Mouse (Mus musculus) kidney, embryonic 15.5 days (tissue): ENCODE measurements around the gene Gm3402. TPM values are rescaled to one million over a fixed set of nuclear protein-coding genes. Genes with fewer than 3 reads are reported as not detected.
"Not testable (repeated sequence)": the region's sequence is repeated elsewhere in the genome, so short reads cannot be mapped to it uniquely, and the experiment has no call there.

Experiments used
- ATAC-seq: fragments of 200-750 bp; cut with Nextera tagmentation; replicated peaks from 2 replicates; pipeline ENCODE4 v1.8.0; 2017; ENCODE audit warnings: moderate TSS enrichment; ENCODE audit not compliant: low FRiP score
- H3K27ac ChIP-seq: fragments of 300-500 bp; sonication (generic); 2 replicates; pipeline ENCODE4 v1.5.1; 2015; ENCODE audit warnings: mild to moderate bottlenecking, inconsistent platforms
- H3K27me3 ChIP-seq: fragments of 300-500 bp; sonication (generic); 2 replicates; pipeline ENCODE4 v1.6.1; 2015; ENCODE audit warnings: inconsistent platforms
- H3K36me3 ChIP-seq: fragments of 300-500 bp; sonication (generic); 2 replicates; pipeline ENCODE4 v1.6.1; 2015; ENCODE audit warnings: inconsistent platforms
- H3K4me1 ChIP-seq: fragments of 300-500 bp; sonication (generic); 2 replicates; pipeline ENCODE4 v1.6.1; 2015; ENCODE audit warnings: inconsistent platforms
- H3K4me2 ChIP-seq: fragments of 300-500 bp; sonication (generic); 2 replicates; pipeline ENCODE4 v1.6.1; 2015; ENCODE audit warnings: moderate library complexity, mild to moderate bottlenecking, inconsistent platforms
- H3K4me3 ChIP-seq: fragments of 300-500 bp; sonication (generic); replicated peaks from 2 replicates; pipeline ENCODE4 v1.5.1; 2015; ENCODE audit warnings: mild to moderate bottlenecking, inconsistent platforms
- H3K9ac ChIP-seq: fragments of 300-500 bp; sonication (generic); 2 replicates; pipeline ENCODE4 v1.6.1; 2015; ENCODE audit warnings: mild to moderate bottlenecking, inconsistent platforms
- H3K9me3 ChIP-seq: fragments of 300-500 bp; sonication (generic); replicated peaks from 2 replicates; pipeline ENCODE4 v1.6.1; 2016; ENCODE audit warnings: inconsistent platforms
- WGBS: fragments of 180-500 bp; shearing (Covaris S2); methylation state at CpG from one replicate; pipeline ENCODE4 v1.1.7; 2015; ENCODE audit warnings: mixed read lengths; 5-methylcytosine and 5-hydroxymethylcytosine counted together
- polyA plus RNA-seq: library from polyadenylated mRNA; unstranded; fragments of >200 nt; fragmentation: Nextera tagmentation; extraction: Ambion mirVana; gene quantifications from 2 replicates; pipeline ENCODE4 v1.2.1, GENCODE M21; 2015

Gm3402 gene
- polyA plus RNA-seq, result not detected in 2 replicates

DNA sequence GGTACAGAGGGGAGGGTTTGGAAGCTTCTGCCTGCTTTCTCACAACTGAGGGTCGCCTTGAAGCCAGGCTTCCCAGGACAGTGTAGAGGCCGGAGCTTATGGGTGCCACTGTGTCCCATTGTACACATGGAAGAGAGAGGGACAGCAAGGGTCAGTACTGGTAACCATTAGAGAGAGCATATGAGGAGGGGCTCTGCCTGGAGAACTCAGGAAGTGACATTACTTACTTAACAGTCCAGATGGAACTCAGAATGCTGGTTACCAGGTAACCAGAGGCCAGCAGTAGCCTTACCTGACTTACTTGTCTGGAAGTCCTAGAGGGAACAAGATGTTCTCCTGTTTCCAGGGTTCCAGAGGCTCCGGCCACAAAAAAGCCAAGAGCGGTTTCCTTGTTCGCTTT is at the start of gene Gm3402:
Gm3402 (plus strand) TSS at position 301 of the 400 bp plus-strand sequence.
- H3K4me3 ChIP-seq, H3K4me2 ChIP-seq, H3K27ac ChIP-seq, H3K9ac ChIP-seq, ATAC-seq, H3K4me1 ChIP-seq, H3K36me3 ChIP-seq, H3K9me3 ChIP-seq, H3K27me3 ChIP-seq: not testable (repeated sequence)
- no CpG with 5 or more reads among the region's 5 CpGs for WGBS

DNA sequence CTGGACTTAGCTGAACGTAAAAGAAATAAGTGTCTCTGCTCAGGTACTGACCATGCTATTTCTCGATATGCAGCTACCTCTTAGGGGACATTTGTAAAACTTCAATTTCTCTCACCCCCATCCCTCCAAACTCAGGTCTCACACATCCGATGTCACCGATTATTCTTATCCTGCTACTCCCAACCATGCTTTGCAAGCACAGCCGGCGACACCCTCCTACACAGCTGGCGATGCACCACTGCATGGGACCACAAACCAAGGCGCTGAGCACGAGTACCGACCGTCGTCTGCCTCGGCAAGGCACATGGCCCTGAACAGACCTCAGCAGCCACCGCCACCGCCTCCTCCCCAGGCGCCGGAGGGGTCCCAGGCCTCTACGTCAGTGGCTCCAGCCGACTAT is 47.3 kb upstream of the Gm3402 start:
- H3K9me3 ChIP-seq, result no peaks in the 10 kb centered on the region
- no peaks in the 10 kb centered on the region for H3K4me1 ChIP-seq
- no peak overlapping the region for H3K4me3 ChIP-seq
- no peak overlapping the region for H3K4me2 ChIP-seq
- WGBS, result 89% methylated on average over 19 of the region's 19 CpGs
- H3K9ac ChIP-seq, result no peak overlapping the region
- H3K36me3 ChIP-seq, result no peaks in the 10 kb centered on the region
- H3K27ac ChIP-seq, result no peak overlapping the region
- no peaks in the 10 kb centered on the region for H3K27me3 ChIP-seq
- no peak for ATAC-seq

DNA sequence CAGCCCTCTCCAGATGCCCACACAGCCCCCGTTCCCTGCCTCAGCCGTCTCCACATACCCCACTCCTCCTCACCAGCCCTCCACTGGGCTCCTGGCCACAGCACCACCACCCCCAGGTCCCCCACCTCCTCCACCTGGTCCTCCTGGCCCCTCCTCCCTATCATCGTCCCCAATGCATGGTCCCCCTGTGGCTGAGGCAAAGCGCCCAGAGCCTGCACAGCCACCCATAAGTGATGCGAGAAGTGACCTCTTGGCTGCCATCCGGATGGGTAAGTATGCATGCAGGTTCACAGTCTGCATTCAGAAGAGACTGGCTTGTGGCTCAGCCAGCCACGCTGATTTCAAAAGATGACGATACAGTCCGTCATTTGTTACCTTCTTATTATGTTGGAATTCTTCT is 45.6 kb upstream of the Gm3402 start:
- no peaks in the 10 kb centered on the region for H3K27me3 ChIP-seq
- H3K9ac ChIP-seq, result no peak overlapping the region
- H3K4me2 ChIP-seq, result no peak overlapping the region
- no peaks in the 10 kb centered on the region for H3K9me3 ChIP-seq
- no peaks in the 10 kb centered on the region for H3K36me3 ChIP-seq
- no peak overlapping the region for H3K4me3 ChIP-seq
- H3K27ac ChIP-seq, result no peak overlapping the region
- ATAC-seq, result no peak
- WGBS, result 88% methylated on average over 9 of the region's 9 CpGs
- no peaks in the 10 kb centered on the region for H3K4me1 ChIP-seq

DNA sequence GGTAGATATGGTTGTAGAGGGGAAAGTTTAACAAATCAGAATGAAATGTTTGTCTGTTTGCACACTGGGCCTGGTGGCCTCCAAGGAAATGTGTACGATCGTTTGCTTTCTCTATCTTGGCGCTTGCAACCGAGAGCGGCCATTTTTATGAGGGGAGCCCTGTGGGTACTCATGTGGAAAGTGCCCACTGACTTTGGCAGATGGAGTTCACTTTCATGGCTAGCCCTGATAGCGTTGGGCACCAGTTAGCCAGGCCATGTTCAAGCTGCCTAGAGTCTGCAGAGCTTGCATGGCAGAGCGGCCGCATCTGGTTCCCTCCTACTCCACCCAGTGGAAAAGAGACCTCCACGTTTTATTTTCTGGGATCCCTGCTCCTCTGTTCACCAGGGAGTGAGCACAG is 43.1 kb upstream of the Gm3402 start:
- Histone ChIP-seq H3K4me3 (no peak overlapping the region), H3K36me3 (no peaks in the 10 kb centered on the region), H3K9me3 (no peaks in the 10 kb centered on the region), H3K27me3 (no peaks in the 10 kb centered on the region), H3K4me1 (no peaks in the 10 kb centered on the region), H3K27ac (no peak overlapping the region), H3K4me2 (no peak overlapping the region), H3K9ac (no peak overlapping the region)
- WGBS, result 83% methylated on average over 9 of the region's 9 CpGs
- ATAC-seq, result 0 out of 2 replicates have a peak, but pooled peaks have one; percentile 18

DNA sequence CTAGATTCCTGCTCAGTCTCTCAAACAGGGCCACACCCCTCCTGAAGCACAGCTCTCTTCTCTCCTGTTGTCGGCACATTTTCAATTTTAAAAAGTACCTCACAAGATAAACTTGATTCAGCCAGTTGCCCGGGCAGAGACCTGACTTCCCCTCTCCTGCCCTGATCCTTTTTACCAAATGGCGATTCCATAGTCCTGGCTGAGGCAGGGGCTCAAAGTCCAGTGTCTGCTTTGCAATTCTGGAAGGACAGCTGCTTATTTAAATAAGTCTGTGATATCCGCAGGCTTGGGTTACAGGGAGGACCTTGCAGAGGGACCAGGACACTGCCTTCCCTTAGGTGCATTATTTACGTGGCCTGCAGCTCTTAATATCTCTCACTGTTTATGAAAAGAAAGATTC is 42.6 kb upstream of the Gm3402 start:
- Histone ChIP-seq H3K27ac (no peak overlapping the region), H3K36me3 (no peaks in the 10 kb centered on the region), H3K4me2 (no peak overlapping the region), H3K4me3 (no peak overlapping the region), H3K9ac (no peak overlapping the region), H3K27me3 (no peaks in the 10 kb centered on the region), H3K4me1 (no peaks in the 10 kb centered on the region), H3K9me3 (no peaks in the 10 kb centered on the region)
- 79% methylated on average over 5 of the region's 5 CpGs for WGBS
- ATAC-seq, result no peak

DNA sequence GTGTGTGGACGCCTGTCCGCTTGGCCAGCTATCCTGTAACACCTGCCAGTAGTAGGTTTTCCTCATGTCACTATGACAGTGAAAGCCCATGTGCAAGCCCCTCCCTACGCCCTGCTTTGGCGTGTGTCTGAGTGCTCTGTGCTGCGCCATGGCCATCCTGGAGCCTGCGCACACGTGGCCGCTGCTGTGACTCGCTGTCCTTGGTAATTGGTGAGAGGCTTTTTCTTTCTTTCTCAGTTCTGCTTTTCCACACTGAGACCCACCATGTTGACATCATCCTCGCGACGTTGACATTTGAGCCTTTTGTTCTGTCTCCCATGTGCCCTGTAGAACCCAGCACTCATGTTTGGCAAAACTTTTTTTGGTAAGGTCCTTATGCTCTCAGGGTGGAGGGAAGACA is 42.1 kb upstream of the Gm3402 start:
- Histone ChIP-seq H3K4me2 (no peak overlapping the region), H3K4me1 (no peaks in the 10 kb centered on the region), H3K27me3 (no peaks in the 10 kb centered on the region), H3K4me3 (no peak overlapping the region), H3K27ac (no peak overlapping the region), H3K9ac (no peak overlapping the region), H3K9me3 (no peaks in the 10 kb centered on the region), H3K36me3 (no peaks in the 10 kb centered on the region)
- 91% methylated on average over 12 of the region's 12 CpGs for WGBS
- ATAC-seq, result no peak

DNA sequence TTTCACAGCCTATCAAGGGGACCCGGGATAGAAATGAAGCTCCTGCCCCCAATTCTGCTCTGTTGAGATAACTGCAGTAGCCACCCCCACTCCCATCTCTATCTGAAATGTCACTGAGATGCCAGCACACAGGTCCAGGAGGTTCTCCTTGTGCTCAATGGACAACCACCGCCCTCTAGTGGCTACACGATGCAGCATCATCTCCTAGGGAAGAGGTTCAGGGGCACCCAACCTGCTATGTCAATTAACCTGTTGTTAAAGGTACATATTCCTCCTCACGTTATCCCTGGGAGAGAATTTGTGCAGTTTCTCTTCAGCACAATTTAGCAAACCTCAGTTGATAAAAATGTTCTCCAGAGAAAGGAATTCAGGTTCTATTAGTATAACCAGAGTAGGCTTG is 34.4 kb upstream of the Gm3402 start:
- not testable (repeated sequence) for ATAC-seq
- WGBS, result 3% methylated on average over 4 of the region's 4 CpGs

DNA sequence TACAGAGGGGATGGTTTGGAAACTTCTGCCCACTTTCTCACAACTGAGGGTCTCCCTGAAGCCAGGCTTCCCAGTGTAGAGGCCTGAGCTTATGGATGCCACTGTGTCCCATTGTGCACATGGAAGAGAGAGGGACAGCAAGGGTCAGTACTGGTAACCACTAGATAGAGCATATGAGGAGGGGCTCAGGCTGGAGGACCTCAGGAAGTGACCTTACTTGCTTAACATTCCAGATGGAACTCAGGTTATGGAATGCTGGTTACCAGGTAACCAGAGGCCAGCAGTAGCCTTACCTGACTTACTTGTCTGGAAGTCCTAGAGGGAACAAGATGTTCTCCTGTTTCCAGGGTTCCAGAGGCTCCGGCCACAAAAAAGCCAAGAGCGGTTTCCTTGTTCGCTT is 32.3 kb upstream of the Gm3402 start, which contains the start of gene Gm6408:
Gm6408 (plus strand) TSS at position 301 of the 400 bp plus-strand sequence.
- H3K9ac ChIP-seq, ATAC-seq, H3K4me2 ChIP-seq, H3K27ac ChIP-seq, H3K36me3 ChIP-seq, H3K9me3 ChIP-seq, H3K4me3 ChIP-seq, H3K27me3 ChIP-seq, H3K4me1 ChIP-seq: not testable (repeated sequence)
- 84% methylated on average over 3 of the region's 3 CpGs for WGBS

More for the DNA sequence above, 34.4 kb upstream of the Gm3402 start:
- not testable (repeated sequence) for H3K27ac ChIP-seq, H3K9ac ChIP-seq, H3K36me3 ChIP-seq, H3K4me1 ChIP-seq, H3K9me3 ChIP-seq, H3K4me2 ChIP-seq, H3K4me3 ChIP-seq, H3K27me3 ChIP-seq

DNA sequence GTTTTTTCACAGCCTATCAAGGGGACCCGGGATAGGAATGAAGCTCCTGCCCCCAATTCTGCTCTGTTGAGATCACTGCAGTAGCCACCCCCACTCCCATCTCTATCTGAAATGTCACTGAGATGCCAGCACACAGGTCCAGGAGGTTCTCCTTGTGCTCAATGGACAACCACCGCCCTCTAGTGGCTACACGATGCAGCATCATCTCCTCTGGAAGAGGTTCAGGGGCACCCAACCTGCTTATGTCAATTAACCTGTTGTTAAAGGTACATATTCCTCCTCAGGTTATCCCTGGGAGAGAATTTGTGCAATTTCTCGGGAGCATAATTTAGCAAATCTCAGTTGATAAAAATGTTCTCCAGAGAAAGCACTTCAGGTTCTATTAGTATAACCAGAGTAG is 25.0 kb upstream of the Gm3402 start:
- H3K36me3 ChIP-seq, H3K27ac ChIP-seq, H3K9ac ChIP-seq, H3K9me3 ChIP-seq, ATAC-seq, H3K4me3 ChIP-seq, H3K4me1 ChIP-seq, H3K27me3 ChIP-seq, H3K4me2 ChIP-seq: not testable (repeated sequence)
- 11% methylated on average over 3 of the region's 4 CpGs for WGBS

DNA sequence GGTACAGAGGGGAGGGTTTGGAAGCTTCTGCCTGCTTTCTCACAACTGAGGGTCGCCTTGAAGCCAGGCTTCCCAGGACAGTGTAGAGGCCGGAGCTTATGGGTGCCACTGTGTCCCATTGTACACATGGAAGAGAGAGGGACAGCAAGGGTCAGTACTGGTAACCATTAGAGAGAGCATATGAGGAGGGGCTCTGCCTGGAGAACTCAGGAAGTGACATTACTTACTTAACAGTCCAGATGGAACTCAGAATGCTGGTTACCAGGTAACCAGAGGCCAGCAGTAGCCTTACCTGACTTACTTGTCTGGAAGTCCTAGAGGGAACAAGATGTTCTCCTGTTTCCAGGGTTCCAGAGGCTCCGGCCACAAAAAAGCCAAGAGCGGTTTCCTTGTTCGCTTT is 22.9 kb upstream of the Gm3402 start, which contains the start of gene Gm6370:
Gm6370 (plus strand) TSS at position 301 of the 400 bp plus-strand sequence.
- H3K36me3 ChIP-seq, H3K9me3 ChIP-seq, ATAC-seq, H3K4me1 ChIP-seq, H3K27me3 ChIP-seq, H3K9ac ChIP-seq, H3K27ac ChIP-seq, H3K4me2 ChIP-seq, H3K4me3 ChIP-seq: not testable (repeated sequence)
- no CpG with 5 or more reads among the region's 5 CpGs for WGBS

DNA sequence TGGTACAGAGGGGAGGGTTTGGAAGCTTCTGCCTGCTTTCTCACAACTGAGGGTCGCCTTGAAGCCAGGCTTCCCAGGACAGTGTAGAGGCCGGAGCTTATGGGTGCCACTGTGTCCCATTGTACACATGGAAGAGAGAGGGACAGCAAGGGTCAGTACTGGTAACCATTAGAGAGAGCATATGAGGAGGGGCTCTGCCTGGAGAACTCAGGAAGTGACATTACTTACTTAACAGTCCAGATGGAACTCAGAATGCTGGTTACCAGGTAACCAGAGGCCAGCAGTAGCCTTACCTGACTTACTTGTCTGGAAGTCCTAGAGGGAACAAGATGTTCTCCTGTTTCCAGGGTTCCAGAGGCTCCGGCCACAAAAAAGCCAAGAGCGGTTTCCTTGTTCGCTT is 11.8 kb upstream of the Gm3402 start, which contains the start of gene 4930449I24Rik:
4930449I24Rik (plus strand) TSS at position 301 of the 400 bp plus-strand sequence.
- H3K27me3 ChIP-seq, H3K27ac ChIP-seq, H3K36me3 ChIP-seq, H3K4me3 ChIP-seq, ATAC-seq, H3K9ac ChIP-seq, H3K9me3 ChIP-seq, H3K4me2 ChIP-seq, H3K4me1 ChIP-seq: not testable (repeated sequence)
- WGBS, result no CpG with 5 or more reads among the region's 5 CpGs

DNA sequence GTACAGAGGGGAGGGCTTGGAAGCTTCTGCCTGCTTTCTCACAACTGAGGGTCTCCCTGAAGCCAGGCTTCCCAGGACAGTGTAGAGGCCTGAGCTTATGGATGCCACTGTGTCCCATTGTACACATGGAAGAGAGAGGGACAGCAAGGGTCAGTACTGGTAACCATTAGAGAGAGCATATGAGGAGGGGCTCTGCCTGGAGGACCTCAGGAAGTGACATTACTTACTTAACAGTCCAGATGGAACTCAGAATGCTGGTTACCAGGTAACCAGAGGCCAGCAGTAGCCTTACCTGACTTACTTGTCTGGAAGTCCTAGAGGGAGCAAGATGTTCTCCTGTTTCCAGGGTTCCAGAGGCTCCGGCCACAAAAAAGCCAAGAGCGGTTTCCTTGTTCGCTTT is 11.6 kb downstream of the Gm3402 start, which contains the start of gene Gm3404:
Gm3404 (plus strand) TSS at position 301 of the 400 bp plus-strand sequence.
- not testable (repeated sequence) for ATAC-seq, H3K9me3 ChIP-seq, H3K9ac ChIP-seq, H3K4me3 ChIP-seq, H3K36me3 ChIP-seq, H3K27me3 ChIP-seq, H3K4me1 ChIP-seq, H3K27ac ChIP-seq, H3K4me2 ChIP-seq
- 100% methylated on average over 2 of the region's 3 CpGs for WGBS

DNA sequence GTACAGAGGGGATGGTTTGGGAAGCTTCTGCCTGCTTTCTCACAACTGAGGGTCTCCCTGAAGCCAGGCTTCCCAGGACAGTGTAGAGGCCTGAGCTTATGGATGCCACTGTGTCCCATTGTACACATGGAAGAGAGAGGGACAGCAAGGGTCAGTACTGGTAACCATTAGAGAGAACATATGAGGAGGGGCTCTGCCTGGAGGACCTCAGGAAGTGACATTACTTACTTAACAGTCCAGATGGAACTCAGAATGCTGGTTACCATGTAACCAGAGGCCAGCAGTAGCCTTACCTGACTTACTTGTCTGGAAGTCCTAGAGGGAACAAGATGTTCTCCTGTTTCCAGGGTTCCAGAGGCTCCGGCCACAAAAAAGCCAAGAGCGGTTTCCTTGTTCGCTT is 23.4 kb downstream of the Gm3402 start, which contains the start of gene Gm3409:
Gm3409 (plus strand) TSS at position 301 of the 400 bp plus-strand sequence.
- H3K27ac ChIP-seq, H3K27me3 ChIP-seq, H3K9ac ChIP-seq, ATAC-seq, H3K4me1 ChIP-seq, H3K36me3 ChIP-seq, H3K4me2 ChIP-seq, H3K9me3 ChIP-seq, H3K4me3 ChIP-seq: not testable (repeated sequence)
- WGBS, result 100% methylated on average over 2 of the region's 3 CpGs
